In genomic region chr2:156718793-156719192, GRCm38 (mm10) we compare ENCODE assay signal across 9 mouse cellular contexts. TPM values are rescaled to one million over a fixed set of nuclear protein-coding genes. Genes with fewer than 3 reads are reported as not detected.
DNase-seq lines count a peak whose midpoint lies in the region; ATAC-seq lines count a peak whose summit lies in the region.
"Had no signal": no experiment of that assay in that cellular context is flagged by ENCODE, and none has a peak within 500 bp of the region (broad histone marks: within the 10 kb centered on the region; RNA-seq: fewer than 3 reads in every experiment).

No protein-coding gene starts in this region.

- peaks cover 31% of the 10 kb centered on the region for H3K4me1 ChIP-seq in midbrain, embryonic 14.5 days (ENCODE audit: control insufficient read depth, insufficient read depth, low read length)
- peaks cover 48% of the 10 kb centered on the region for H3K4me1 ChIP-seq in midbrain, embryonic 13.5 days (replicated peaks)
- H3K4me1 ChIP-seq in hindbrain, embryonic 16.5 days (ENCODE audit: control insufficient read depth, insufficient read depth, low read depth, low read length), result peaks cover 34% of the 10 kb centered on the region

- no peaks in the 10 kb centered on the region for H3K36me3 ChIP-seq in midbrain, embryonic 14.5 days (ENCODE audit: control insufficient read depth, insufficient read depth, low read length)
- H3K36me3 ChIP-seq in midbrain, embryonic 13.5 days, result 0 out of 2 replicates have a peak, but pooled peaks cover 5% of the 10 kb centered on the region
- no peaks in the 10 kb centered on the region for H3K36me3 ChIP-seq in hindbrain, embryonic 16.5 days (ENCODE audit: control insufficient read depth, insufficient read depth, low read length)

- WGBS in midbrain, embryonic 14.5 days, result 67% methylated on average over 5 of the region's 5 CpGs
- 76% methylated on average over 5 of the region's 5 CpGs for WGBS in midbrain, embryonic 13.5 days
- WGBS in hindbrain, embryonic 16.5 days, result 69% methylated on average over 5 of the region's 5 CpGs

- H3K9me3 ChIP-seq in midbrain, embryonic 14.5 days (ENCODE audit: control insufficient read depth, low read length), result no peaks in the 10 kb centered on the region
- no peaks in the 10 kb centered on the region for H3K9me3 ChIP-seq in midbrain, embryonic 13.5 days
- H3K9me3 ChIP-seq in hindbrain, embryonic 16.5 days (ENCODE audit: control insufficient read depth, low read length), result no peaks in the 10 kb centered on the region

- no peak overlapping the region for H3K4me2 ChIP-seq in midbrain, embryonic 14.5 days (ENCODE audit: low read length)
- H3K4me2 ChIP-seq in midbrain, embryonic 13.5 days (replicated peaks), result no peak overlapping the region
- no peak overlapping the region for H3K4me2 ChIP-seq in hindbrain, embryonic 16.5 days (ENCODE audit: low read length)

- no peaks in the 10 kb centered on the region for H3K27me3 ChIP-seq in midbrain, embryonic 14.5 days (ENCODE audit: control insufficient read depth, insufficient read depth, low read length)
- H3K27me3 ChIP-seq in midbrain, embryonic 13.5 days, result no peaks in the 10 kb centered on the region
- no peaks in the 10 kb centered on the region for H3K27me3 ChIP-seq in hindbrain, embryonic 16.5 days (replicated peaks; ENCODE audit: control insufficient read depth, insufficient read depth, low read length)

- no peak for ATAC-seq in midbrain, embryonic 14.5 days (ENCODE audit: low FRiP score, low TSS enrichment)
- no peak for ATAC-seq in midbrain, embryonic 13.5 days
- no peak for ATAC-seq in hindbrain, embryonic 16.5 days
- ATAC-seq: activated CD4-positive, CD25-positive, alpha-beta regulatory T cell, adult 4 months had no signal

- peak; percentile 64 for DNase-seq in cerebellum, adult 11-12 months
- DNase-seq in cerebellum, postnatal 4 days (ENCODE audit: low spot score in 2 of 2), result no peak
- DNase-seq in midbrain, embryonic 14.5 days, result no peak
- peak; percentile 41 for DNase-seq in lung, postnatal 36 days
- DNase-seq in right cerebral cortex, postnatal 10 days (ENCODE audit: low spot score in 2 of 2), result no peak
- no peak for DNase-seq in gastrocnemius, postnatal 10 days

- peak overlapping the region; percentile 32; the same call in 1 of the 2 replicates for H3K27ac ChIP-seq in midbrain, embryonic 14.5 days (replicated peaks; ENCODE audit: low read depth, low read length)
- H3K27ac ChIP-seq in midbrain, embryonic 13.5 days, result no peak overlapping the region
- peak overlapping the region; percentile 78 for H3K27ac ChIP-seq in hindbrain, embryonic 16.5 days (ENCODE audit: low read depth, low read length)

- no peak overlapping the region for H3K9ac ChIP-seq in midbrain, embryonic 14.5 days (replicated peaks; ENCODE audit: low read length)
- no peak overlapping the region for H3K9ac ChIP-seq in midbrain, embryonic 13.5 days (replicated peaks)
- no peak overlapping the region for H3K9ac ChIP-seq in hindbrain, embryonic 16.5 days (ENCODE audit: low read depth, low read length)

- H3K4me3 ChIP-seq in midbrain, embryonic 14.5 days (replicated peaks; ENCODE audit: low read depth, low read length), result no peak overlapping the region
- no peak overlapping the region for H3K4me3 ChIP-seq in midbrain, embryonic 13.5 days (replicated peaks)
- no peak overlapping the region for H3K4me3 ChIP-seq in hindbrain, embryonic 16.5 days (ENCODE audit: low read length)

RNA-seq across cellular contexts. Expression of gene Myl9, which starts 56.4 kb away (rescaled TPM):
- polyA plus RNA-seq in midbrain, embryonic 14.5 days (2014; fragmentation: Nextera tagmentation; extraction: Ambion mirVana), result 22.5 and 33.0 TPM in 2 replicates
- 33.0 and 37.4 TPM in 2 replicates for polyA plus RNA-seq in midbrain, embryonic 13.5 days (2015; fragmentation: Nextera tagmentation; extraction: Ambion mirVana)
- polyA plus RNA-seq in hindbrain, embryonic 16.5 days (2015; fragmentation: Nextera tagmentation; extraction: Ambion mirVana), result 46.9 and 52.0 TPM in 2 replicates
- 100 to 1,000 TPM; 186 to 216 TPM for total RNA-seq in gastrocnemius, postnatal 10 days (2021)
- polyA plus RNA-seq: activated CD4-positive, CD25-positive, alpha-beta regulatory T cell, adult 4 months had no signal

Comparison
In these comparisons a context has a peak if more than half of its experiments do, and no peak if none do; other contexts are left out.
1. DNase-seq: peak in cerebellum, adult 11-12 months (single experiment) and lung, postnatal 36 days (single experiment); none in cerebellum, postnatal 4 days (0 of 2), midbrain, embryonic 14.5 days (single experiment), right cerebral cortex, postnatal 10 days (0 of 2) and gastrocnemius, postnatal 10 days (single experiment).